Mouse (Mus musculus) lung, embryonic 15.5 days (tissue): ENCODE measurements at regions not wholly inside any gene's neighbourhood (a gene's known extent, or its start where the extent isn't known, plus 50 kb on each side); places are given as distances from the start of the nearest gene placed in this dataset.

Experiments
- ATAC-seq: fragments of 200-750 bp; cut with Nextera tagmentation; 2 replicates; pipeline ENCODE4 v1.8.0; 2017; ENCODE audit warnings: moderate number of reproducible peaks, borderline replicate concordance; ENCODE audit not compliant: low FRiP score, low TSS enrichment; ENCODE audit errors: extremely low read depth
- H3K27ac ChIP-seq: fragments of 300-500 bp; sonication (generic); 2 replicates; pipeline ENCODE4 v1.5.1; 2015; ENCODE audit warnings: moderate library complexity, mild to moderate bottlenecking, inconsistent platforms
- H3K27me3 ChIP-seq: fragments of 300-500 bp; sonication (generic); 2 replicates; pipeline ENCODE4 v1.6.1; 2015; ENCODE audit warnings: inconsistent platforms
- H3K36me3 ChIP-seq: fragments of 300-500 bp; sonication (generic); 2 replicates; pipeline ENCODE4 v1.6.1; 2015; ENCODE audit warnings: inconsistent platforms
- H3K4me1 ChIP-seq: fragments of 300-500 bp; sonication (generic); 2 replicates; pipeline ENCODE4 v1.6.1; 2015; ENCODE audit warnings: inconsistent platforms
- H3K4me2 ChIP-seq: fragments of 300-500 bp; sonication (generic); 2 replicates; pipeline ENCODE4 v1.6.1; 2015; ENCODE audit warnings: inconsistent platforms, mild to moderate bottlenecking, moderate library complexity
- H3K4me3 ChIP-seq: fragments of 300-500 bp; sonication (generic); 2 replicates; pipeline ENCODE4 v1.5.1; 2015; ENCODE audit warnings: mild to moderate bottlenecking, inconsistent platforms
- H3K9ac ChIP-seq: fragments of 300-500 bp; sonication (generic); 2 replicates; pipeline ENCODE4 v1.6.1; 2015; ENCODE audit warnings: inconsistent platforms
- H3K9me3 ChIP-seq: fragments of 300-500 bp; sonication (generic); 2 replicates; pipeline ENCODE4 v1.6.1; 2016; ENCODE audit warnings: inconsistent platforms
- WGBS: fragments of 180-500 bp; shearing (Covaris S2); methylation state at CpG from one replicate; pipeline ENCODE4 v1.1.7; 2015; 5-methylcytosine and 5-hydroxymethylcytosine counted together

- H3K4me2 ChIP-seq, result no peak overlapping the region
- peaks cover 3% of the 10 kb centered on the region; the same call in 1 of the 2 replicates for H3K4me1 ChIP-seq
- no peak for ATAC-seq
- no peaks in the 10 kb centered on the region for H3K9me3 ChIP-seq
- H3K27ac ChIP-seq, result no peak overlapping the region
- no peaks in the 10 kb centered on the region for H3K36me3 ChIP-seq
- H3K9ac ChIP-seq, result no peak overlapping the region
- H3K4me3 ChIP-seq, result no peak overlapping the region
- WGBS, result 88% methylated on average over 1 of the region's 1 CpGs
- H3K27me3 ChIP-seq, result no peaks in the 10 kb centered on the region
These were observed 55.6 kb upstream of the Mbnl1 start for GRCm38 (mm10) chr3:60417001-60417400.

- Histone ChIP-seq H3K9ac (no peak overlapping the region), H3K36me3 (no peaks in the 10 kb centered on the region), H3K4me1 (no peaks in the 10 kb centered on the region), H3K4me3 (no peak overlapping the region), H3K27me3 (no peaks in the 10 kb centered on the region), H3K9me3 (no peaks in the 10 kb centered on the region), H3K4me2 (no peak overlapping the region), H3K27ac (no peak overlapping the region)
- ATAC-seq, result no peak
These were observed 54.0 kb upstream of the Mbnl1 start for GRCm38 (mm10) chr3:60418652-60419051.

DNA sequence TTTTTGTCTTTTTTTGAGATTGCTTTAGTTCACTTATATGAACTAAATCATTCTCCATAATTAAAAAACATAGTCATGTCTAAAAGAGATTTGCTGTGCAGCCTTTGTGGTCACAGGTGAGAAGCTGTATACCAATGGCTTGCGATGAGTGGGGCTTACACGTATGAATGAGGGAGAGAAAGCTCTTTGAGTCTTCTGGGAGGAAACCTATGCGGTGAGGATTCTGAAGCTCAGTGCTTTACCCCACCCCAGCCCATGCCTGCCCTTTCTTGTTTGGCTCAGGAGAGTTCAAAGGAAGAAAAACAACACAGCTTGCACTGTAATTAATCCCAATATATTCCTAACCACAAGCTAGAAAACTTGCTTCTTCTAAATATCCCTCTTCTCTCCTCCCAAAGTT is 53.4 kb upstream of the Mbnl1 start:
- Histone ChIP-seq H3K4me2 (no peak overlapping the region), H3K36me3 (no peaks in the 10 kb centered on the region), H3K9ac (no peak overlapping the region), H3K27me3 (no peaks in the 10 kb centered on the region), H3K27ac (no peak overlapping the region), H3K4me3 (no peak overlapping the region), H3K4me1 (no peaks in the 10 kb centered on the region), H3K9me3 (no peaks in the 10 kb centered on the region)
- ATAC-seq, result no peak
- 91% methylated on average over 3 of the region's 3 CpGs for WGBS
